Mouse (Mus musculus) embryonic facial prominence, embryonic 11.5 days (tissue): ENCODE measurements around the gene Gnb5. TPM values are rescaled to one million over a fixed set of nuclear protein-coding genes. Genes with fewer than 3 reads are reported as not detected.

Experiments
- ATAC-seq: fragments of 200-750 bp; cut with Nextera tagmentation; replicated peaks from 2 replicates; pipeline ENCODE4 v1.8.0; 2017; ENCODE audit warnings: low read depth; ENCODE audit not compliant: insufficient number of reproducible peaks, low FRiP score, low TSS enrichment
- DNase-seq: peaks from one replicate; pipeline ENCODE4 v3.0.0-alpha.2; 2015; ENCODE audit warnings: low spot score
- H3K27ac ChIP-seq: fragments of 300-500 bp; sonication (generic); replicated peaks from 2 replicates; pipeline ENCODE4 v1.5.1; 2014; ENCODE audit warnings: mild to moderate bottlenecking, low read depth, low read length, control low read depth
- H3K27me3 ChIP-seq: fragments of 300-500 bp; sonication (generic); 2 replicates; pipeline ENCODE4 v1.6.1; 2014; ENCODE audit warnings: mild to moderate bottlenecking, low read length, moderate library complexity, mixed read lengths; ENCODE audit not compliant: control insufficient read depth, insufficient read depth
- H3K36me3 ChIP-seq: fragments of 300-500 bp; sonication (generic); replicated peaks from 2 replicates; pipeline ENCODE4 v1.6.1; 2014; ENCODE audit warnings: low read depth, mild to moderate bottlenecking, low read length, moderate library complexity, mixed read lengths; ENCODE audit not compliant: control insufficient read depth, insufficient read depth
- H3K4me1 ChIP-seq: fragments of 300-500 bp; sonication (generic); 2 replicates; pipeline ENCODE4 v1.6.1; 2014; ENCODE audit warnings: low read length, mixed read lengths; ENCODE audit not compliant: control insufficient read depth, insufficient read depth
- H3K4me2 ChIP-seq: fragments of 300-500 bp; sonication (generic); 2 replicates; pipeline ENCODE4 v1.6.1; 2014; ENCODE audit warnings: low read depth, mild to moderate bottlenecking, control low read depth, low read length, moderate library complexity
- H3K4me3 ChIP-seq: fragments of 300-500 bp; sonication (generic); 2 replicates; pipeline ENCODE4 v1.5.1; 2014; ENCODE audit warnings: low read depth, low read length, control low read depth
- H3K9ac ChIP-seq: fragments of 300-500 bp; sonication (generic); replicated peaks from 2 replicates; pipeline ENCODE4 v1.6.1; 2014; ENCODE audit warnings: mild to moderate bottlenecking, control low read depth, low read length
- H3K9me3 ChIP-seq: fragments of 300-500 bp; sonication (generic); replicated peaks from 2 replicates; pipeline ENCODE4 v1.6.1; 2016; ENCODE audit warnings: mild to moderate bottlenecking, low read length, inconsistent platforms, mixed read lengths; ENCODE audit not compliant: control insufficient read depth
- WGBS: fragments of 180-500 bp; shearing (Covaris S2); extraction: QIAGEN DNeasy Blood & Tissue Kit; methylation state at CpG from one replicate; pipeline ENCODE4 v1.1.7; 2014; 5-methylcytosine and 5-hydroxymethylcytosine counted together
- polyA plus RNA-seq: library from polyadenylated mRNA; unstranded; fragments of >200 nt; fragmentation: Nextera tagmentation; extraction: Ambion mirVana; gene quantifications from 2 replicates; pipeline ENCODE4 v1.2.1, GENCODE M21; 2014

Gene Gnb5
- polyA plus RNA-seq, 1 experiment from 2014 or later, result 32.0 TPM

DNA sequence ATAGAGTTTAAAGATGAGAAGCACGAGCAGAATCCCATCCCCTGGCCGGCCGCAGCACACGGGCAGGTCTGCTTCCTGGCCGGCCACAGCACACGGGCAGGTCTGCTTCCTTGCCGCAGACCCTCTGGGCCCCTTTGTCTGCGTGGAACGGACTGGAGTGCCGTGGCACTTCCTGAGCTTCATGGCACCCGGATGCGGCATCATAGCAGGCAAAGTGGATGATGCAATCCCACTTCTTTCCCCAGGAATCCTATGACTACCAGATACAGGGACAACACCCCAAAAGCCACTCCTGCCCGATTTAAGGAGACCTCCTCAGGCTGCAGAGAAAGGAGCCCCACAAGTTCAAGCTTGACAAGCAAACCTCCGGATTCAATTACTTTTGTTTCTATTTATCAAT, 76.7 kb downstream of the Gnb5 start:
- Histone ChIP-seq H3K9me3 (no peaks in the 10 kb centered on the region), H3K4me3 (no peak overlapping the region), H3K4me1 (no peaks in the 10 kb centered on the region), H3K4me2 (no peak overlapping the region), H3K36me3 (0 out of 2 replicates have a peak, but pooled peaks cover 2% of the 10 kb centered on the region), H3K27ac (no peak overlapping the region; the same call in 1 of the 2 replicates), H3K27me3 (no peaks in the 10 kb centered on the region), H3K9ac (no peak overlapping the region)
- ATAC-seq (no peak), DNase-seq (no peak)
- WGBS, result 88% methylated on average over 14 of the region's 14 CpGs

DNA sequence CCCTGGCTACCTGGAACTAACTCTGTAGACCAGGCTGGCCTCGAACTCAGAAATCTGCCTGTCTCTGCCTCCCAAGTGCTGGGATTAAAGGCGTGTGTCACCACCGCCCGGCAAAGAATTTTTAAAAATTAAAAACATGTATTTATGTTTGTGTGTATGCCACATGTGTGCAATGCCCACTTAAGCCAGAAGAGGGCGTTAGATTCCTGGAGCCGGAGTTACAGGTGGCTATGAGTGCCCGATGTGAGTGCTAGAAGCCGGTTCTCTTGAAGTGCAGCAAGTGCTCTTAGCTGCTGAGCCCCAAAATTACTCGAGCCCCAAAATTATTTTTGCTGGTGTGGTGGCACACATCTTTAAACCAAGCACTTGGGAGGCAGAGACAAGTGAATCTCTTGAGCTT, 77.7 kb downstream of the Gnb5 start:
- Histone ChIP-seq H3K9ac (no peak overlapping the region), H3K4me3 (no peak overlapping the region), H3K9me3 (no peaks in the 10 kb centered on the region), H3K27me3 (no peaks in the 10 kb centered on the region), H3K4me1 (no peaks in the 10 kb centered on the region), H3K4me2 (no peak overlapping the region), H3K36me3 (peaks cover 5% of the 10 kb centered on the region; the same call in 1 of the 2 replicates), H3K27ac (no peak overlapping the region)
- ATAC-seq (no peak), DNase-seq (no peak)
- WGBS, result 75% methylated on average over 9 of the region's 9 CpGs

DNA sequence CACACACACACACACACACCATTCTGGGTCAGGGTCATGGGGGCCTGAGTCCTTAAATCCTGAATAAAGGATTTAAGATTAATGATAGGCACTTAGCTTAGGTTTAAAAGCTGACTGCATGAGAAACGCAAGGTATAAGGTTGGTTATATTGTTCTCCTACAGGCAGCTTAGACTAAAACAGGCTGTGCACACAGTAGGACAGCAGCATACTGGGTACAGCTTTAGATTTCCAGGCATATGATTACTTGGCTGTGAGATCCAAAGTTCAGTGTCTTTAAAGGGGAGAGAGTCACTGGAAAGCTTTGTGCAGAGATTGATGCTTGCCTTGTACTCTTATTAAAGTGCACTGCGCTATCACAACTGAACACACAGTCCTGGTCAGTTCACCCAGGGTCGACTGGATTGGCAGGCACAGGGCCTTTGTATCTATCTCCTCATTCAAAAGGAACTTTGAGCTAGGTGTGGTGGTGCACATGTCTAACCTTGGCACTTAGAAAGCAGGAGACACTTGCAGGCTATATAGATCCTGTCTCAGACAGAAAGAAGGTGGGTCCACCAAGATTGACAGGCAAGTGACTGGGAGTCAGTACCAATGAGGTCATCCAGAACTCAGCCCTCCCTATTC, 78.4 kb downstream of the Gnb5 start:
- Histone ChIP-seq H3K4me1 (no peaks in the 10 kb centered on the region), H3K27me3 (no peaks in the 10 kb centered on the region), H3K9me3 (no peaks in the 10 kb centered on the region), H3K9ac (no peak overlapping the region), H3K4me3 (no peak overlapping the region), H3K4me2 (no peak overlapping the region), H3K36me3 (peaks cover 11% of the 10 kb centered on the region), H3K27ac (no peak overlapping the region)
- WGBS, result 84% methylated on average over 3 of the region's 3 CpGs
- ATAC-seq (no peak), DNase-seq (no peak)

DNA sequence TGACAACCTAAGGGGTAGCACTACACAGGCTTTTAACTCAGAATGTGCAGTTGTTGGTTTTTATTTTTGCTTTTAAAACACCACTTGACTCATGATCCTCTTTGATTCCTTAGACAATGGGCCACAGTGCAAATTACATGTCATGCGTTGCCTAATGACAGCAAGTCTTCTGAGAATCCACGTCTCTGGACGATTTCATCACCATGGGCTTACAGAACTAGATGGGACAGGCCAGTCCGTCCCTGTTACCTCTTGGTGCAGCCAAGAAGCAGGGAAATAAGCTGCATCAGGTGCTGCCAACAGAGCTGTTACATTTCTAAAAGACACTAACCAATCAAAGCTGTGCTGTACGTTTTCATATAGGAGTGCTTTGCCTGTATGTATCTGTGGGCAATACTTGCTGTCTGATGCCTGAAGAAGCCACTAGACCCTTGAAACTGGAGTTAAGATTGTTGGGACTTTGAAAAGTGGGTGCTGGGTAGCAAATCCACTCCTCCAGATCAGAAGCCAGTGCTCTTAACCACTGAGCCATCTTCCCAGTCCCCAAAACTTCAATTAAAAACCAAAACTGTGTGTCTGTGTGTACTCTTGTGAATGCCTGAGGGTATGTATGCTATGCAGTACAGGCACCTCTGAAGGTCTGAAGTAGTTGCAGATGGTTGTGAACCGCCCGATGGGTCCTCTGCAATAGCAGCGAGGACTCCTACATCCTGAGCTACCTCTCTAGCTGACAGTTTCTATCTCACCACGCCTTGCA, 79.3 kb downstream of the Gnb5 start:
- no peak overlapping the region for H3K27ac ChIP-seq
- no peak overlapping the region for H3K4me2 ChIP-seq
- H3K36me3 ChIP-seq, result peaks cover 11% of the 10 kb centered on the region
- no peak overlapping the region for H3K9ac ChIP-seq
- WGBS, result 87% methylated on average over 9 of the region's 9 CpGs
- H3K27me3 ChIP-seq, result no peaks in the 10 kb centered on the region
- ATAC-seq (no peak), DNase-seq (no peak)
- H3K4me3 ChIP-seq, result no peak overlapping the region
- H3K9me3 ChIP-seq, result no peaks in the 10 kb centered on the region
- H3K4me1 ChIP-seq, result no peaks in the 10 kb centered on the region

DNA sequence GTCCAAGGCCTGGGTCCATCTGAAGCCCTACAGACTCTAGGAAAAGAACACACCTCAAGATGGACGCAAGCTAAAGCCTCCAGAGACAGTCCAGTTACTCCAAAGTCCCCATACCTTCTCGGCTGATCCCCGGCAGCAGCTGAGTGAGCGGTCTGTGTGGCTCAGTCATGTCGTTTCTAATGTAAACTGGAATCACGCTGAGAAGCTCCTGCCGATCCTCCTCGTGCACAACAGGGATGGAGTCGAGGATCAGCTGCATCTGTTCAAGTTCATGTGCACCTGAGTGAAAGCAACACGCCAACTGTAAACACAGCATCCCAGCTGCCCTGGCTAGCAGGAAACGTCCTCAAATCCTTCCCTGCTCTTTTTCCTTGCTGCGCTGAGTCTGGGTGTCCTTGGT, 87.2 kb downstream of the Gnb5 start:
- Histone ChIP-seq H3K9ac (no peak overlapping the region), H3K27me3 (no peaks in the 10 kb centered on the region), H3K4me1 (no peaks in the 10 kb centered on the region), H3K36me3 (peaks cover 17% of the 10 kb centered on the region), H3K27ac (no peak overlapping the region), H3K9me3 (no peaks in the 10 kb centered on the region), H3K4me2 (no peak overlapping the region), H3K4me3 (no peak overlapping the region)
- no peak for DNase-seq
- ATAC-seq, result no peak
- 81% methylated on average over 12 of the region's 12 CpGs for WGBS

Other genes with a start within 250 kb of the Gnb5 start
- gene Myo5a, start 235.3 kb upstream of the Gnb5 start, polyA plus RNA-seq, result 23.5 and 25.3 TPM in 2 replicates
- gene Myo5c, start 74.3 kb upstream of the Gnb5 start, polyA plus RNA-seq, result 0.85 and 1.0 TPM in 2 replicates
- not detected in 2 replicates for gene Bcl2l10, start 41.5 kb downstream of the Gnb5 start, polyA plus RNA-seq
- 142 and 152 TPM in 2 replicates for gene Mapk6, start 103.7 kb downstream of the Gnb5 start, polyA plus RNA-seq
- 50.5 and 50.7 TPM in 2 replicates for gene Leo1, start 135.2 kb downstream of the Gnb5 start, polyA plus RNA-seq